Mouse (Mus musculus): ENCODE data around the gene Pak6.

- no peak for TF ChIP-seq CTCF (IDR thresholded peaks at IDR 0.05; ENCODE audit: insufficient read depth, low read depth, low read length)
- TF ChIP-seq POLR2A (IDR thresholded peaks at IDR 0.05; ENCODE audit: insufficient read depth, low read depth, low read length), result no peak
Observed at GRCm38 (mm10) chr2:118659493-118659892, 3.6 kb upstream of the Pak6 start.
